Mouse (Mus musculus): ENCODE results near the gene Dusp3. TPM values are rescaled to one million over a fixed set of nuclear protein-coding genes. Genes with fewer than 3 reads are reported as not detected.
"Not testable (repeated sequence)": the region's sequence is repeated elsewhere in the genome, so short reads cannot be mapped to it uniquely, and the experiment has no call there.

Dusp3 gene
- total and polyA plus RNA-seq, 2 experiments from 2014 or later: 75.7 to 106 TPM

DNA sequence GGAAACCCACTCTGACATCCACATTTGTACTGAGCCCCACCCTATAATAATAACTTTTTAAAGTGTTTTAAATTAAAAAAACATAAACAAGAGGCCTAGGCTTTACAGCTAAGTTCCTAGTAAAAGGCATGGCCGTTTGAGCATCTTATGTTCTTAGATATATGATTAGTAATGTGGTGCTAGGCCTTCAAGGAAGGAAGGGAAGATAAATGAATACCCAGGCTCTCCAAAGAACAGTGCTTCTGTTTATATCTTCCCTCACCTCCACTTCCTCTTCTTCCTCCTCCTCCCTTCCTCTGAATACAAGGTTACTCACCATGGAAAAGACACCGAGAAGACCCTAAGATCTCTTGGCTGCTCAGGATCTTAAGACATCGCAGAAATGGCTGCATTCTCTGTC is 5.0 kb upstream of the Dusp3 start:
- no peaks in the 10 kb centered on the region for H3K36me3 ChIP-seq (replicated peaks; ENCODE audit: control insufficient read depth, insufficient read depth, low read length)
- DNase-seq (ENCODE audit: low spot score): no peak
- no peak for TF ChIP-seq CTCF (IDR thresholded peaks at IDR 0.05; ENCODE audit: low read depth)
- no peak for TF ChIP-seq EP300 (IDR thresholded peaks at IDR 0.05; ENCODE audit: low read depth)

DNA sequence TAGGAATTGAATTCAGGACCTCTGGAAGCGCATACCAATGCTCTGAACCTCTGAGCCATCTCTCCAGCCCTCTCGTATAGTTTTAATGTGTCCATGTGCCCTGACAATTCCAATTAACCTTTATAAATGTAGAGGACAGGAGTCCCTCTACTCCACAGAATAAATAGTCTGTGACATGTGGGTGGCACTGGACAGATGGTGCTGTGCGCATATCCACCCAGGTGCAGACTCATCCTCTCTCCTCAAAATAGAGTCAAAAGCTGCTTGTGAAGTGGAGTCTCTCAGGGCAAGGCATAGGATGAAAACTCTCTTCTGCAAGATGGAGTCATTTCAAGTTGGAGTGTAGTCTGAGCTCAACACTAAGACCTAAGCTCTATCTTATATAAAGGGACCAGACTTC is 3.4 kb upstream of the Dusp3 start:
- DNase-seq (ENCODE audit: low spot score) (no peak), ATAC-seq (ENCODE audit: insufficient read depth, low read depth) (no peak)
- Histone ChIP-seq H3K36me3 (replicated peaks; ENCODE audit: control insufficient read depth, insufficient read depth, low read length) (no peaks in the 10 kb centered on the region), H3K9ac (replicated peaks; ENCODE audit: low read depth, low read length) (no peak overlapping the region), H3K4me3 (ENCODE audit: low read depth, low read length) (no peak overlapping the region), H3K4me1 (ENCODE audit: control insufficient read depth, insufficient read depth) (no peaks in the 10 kb centered on the region), H3K27ac (ENCODE audit: low read depth) (no peak overlapping the region), H3K9me3 (replicated peaks; ENCODE audit: control insufficient read depth, low read length) (no peaks in the 10 kb centered on the region), H3K27me3 (ENCODE audit: control insufficient read depth, insufficient read depth, low read length) (no peaks in the 10 kb centered on the region), H3K4me2 (ENCODE audit: low read depth, low read length) (no peak overlapping the region)
- WGBS: 82% methylated on average over 3 of the region's 3 CpGs
- TF ChIP-seq CTCF (IDR thresholded peaks at IDR 0.05; ENCODE audit: low read depth) (no peak), EP300 (IDR thresholded peaks at IDR 0.05; ENCODE audit: low read depth) (no peak)

More for the DNA sequence above, 5.0 kb upstream of the Dusp3 start:
- no peak for ATAC-seq (ENCODE audit: insufficient read depth, low read depth)
- Histone ChIP-seq H3K4me3 (ENCODE audit: low read depth, low read length) (no peak overlapping the region), H3K4me2 (ENCODE audit: low read depth, low read length) (no peak overlapping the region), H3K9ac (replicated peaks; ENCODE audit: low read depth, low read length) (no peak overlapping the region), H3K9me3 (replicated peaks; ENCODE audit: control insufficient read depth, low read length) (no peaks in the 10 kb centered on the region), H3K4me1 (ENCODE audit: control insufficient read depth, insufficient read depth) (no peaks in the 10 kb centered on the region), H3K27me3 (ENCODE audit: control insufficient read depth, insufficient read depth, low read length) (no peaks in the 10 kb centered on the region), H3K27ac (ENCODE audit: low read depth) (no peak overlapping the region)
- 71% methylated on average over 3 of the region's 3 CpGs for WGBS

DNA sequence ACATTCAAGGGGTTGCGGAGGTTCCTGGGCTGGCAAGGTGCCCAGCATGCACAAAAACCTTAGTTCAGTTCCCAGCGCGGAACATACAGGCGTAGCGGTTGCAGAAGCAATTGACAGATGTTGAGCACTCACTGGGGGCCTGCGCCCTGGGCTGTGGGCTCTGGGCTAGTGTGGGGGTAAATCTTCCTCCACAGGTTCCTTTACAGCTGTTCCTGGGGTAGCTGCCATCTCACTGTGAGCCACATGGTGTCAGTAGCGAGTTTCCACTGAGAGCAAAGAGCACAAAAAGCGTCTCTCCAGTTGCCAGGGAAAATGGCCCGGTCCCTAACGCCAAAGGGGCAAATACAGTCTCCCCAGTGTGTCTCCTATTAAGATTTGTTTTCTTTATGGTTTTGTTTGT is 823 bp downstream of the Dusp3 start:
- DNase-seq (ENCODE audit: low spot score): peak; percentile 85
- peak; percentile 94 for TF ChIP-seq CTCF (IDR thresholded peaks at IDR 0.05; ENCODE audit: low read depth)
- TF ChIP-seq EP300 (IDR thresholded peaks at IDR 0.05; ENCODE audit: low read depth): no peak
- no peak overlapping the region for H3K4me3 ChIP-seq (ENCODE audit: low read depth, low read length)
- H3K9ac ChIP-seq (replicated peaks; ENCODE audit: low read depth, low read length): no peak overlapping the region
- H3K27me3 ChIP-seq (ENCODE audit: control insufficient read depth, insufficient read depth, low read length): no peaks in the 10 kb centered on the region
- H3K27ac ChIP-seq (ENCODE audit: low read depth): no peak overlapping the region
- H3K9me3 ChIP-seq (replicated peaks; ENCODE audit: control insufficient read depth, low read length): no peaks in the 10 kb centered on the region
- no peak for ATAC-seq (ENCODE audit: insufficient read depth, low read depth)
- H3K4me2 ChIP-seq (ENCODE audit: low read depth, low read length): no peak overlapping the region; the same call in 1 of the 2 replicates
- peaks cover 14% of the 10 kb centered on the region; the same call in 1 of the 2 replicates for H3K4me1 ChIP-seq (ENCODE audit: control insufficient read depth, insufficient read depth)
- H3K36me3 ChIP-seq (replicated peaks; ENCODE audit: control insufficient read depth, insufficient read depth, low read length): peaks cover 9% of the 10 kb centered on the region
- WGBS: 6% methylated on average over 10 of the region's 10 CpGs

DNA sequence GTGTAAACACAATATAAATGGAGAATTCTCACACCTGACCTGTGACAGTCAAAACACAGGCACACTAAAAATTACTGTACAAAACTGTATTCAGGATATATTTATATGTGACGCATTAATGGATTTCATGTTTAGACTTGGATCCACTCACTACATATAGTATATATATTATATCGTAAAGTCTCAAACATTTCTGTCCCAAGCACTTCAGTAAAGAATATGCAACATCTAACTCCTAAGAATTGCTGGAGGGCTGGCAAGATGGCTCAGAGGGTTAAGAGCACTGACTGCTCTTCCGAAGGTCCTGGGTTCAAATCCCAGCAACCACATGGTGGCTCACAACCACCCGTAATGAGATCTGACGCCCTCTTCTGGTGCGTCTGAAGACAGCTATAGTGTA is 1.4 kb downstream of the Dusp3 start:
- peaks cover 14% of the 10 kb centered on the region for H3K36me3 ChIP-seq (replicated peaks; ENCODE audit: control insufficient read depth, insufficient read depth, low read length)
- 0 out of 2 replicates have a peak overlapping the region, but pooled peaks have one; percentile 84 for H3K9ac ChIP-seq (replicated peaks; ENCODE audit: low read depth, low read length)
- WGBS: 55% methylated on average over 6 of the region's 6 CpGs
- H3K4me3 ChIP-seq (ENCODE audit: low read depth, low read length); H3K9me3 ChIP-seq (replicated peaks; ENCODE audit: control insufficient read depth, low read length); DNase-seq (ENCODE audit: low spot score); H3K27me3 ChIP-seq (ENCODE audit: control insufficient read depth, insufficient read depth, low read length); ATAC-seq (ENCODE audit: insufficient read depth, low read depth); H3K4me2 ChIP-seq (ENCODE audit: low read depth, low read length): not testable (repeated sequence)
- peaks cover 14% of the 10 kb centered on the region; the same call in 1 of the 2 replicates for H3K4me1 ChIP-seq (ENCODE audit: control insufficient read depth, insufficient read depth)
- peak overlapping the region; percentile 98; the same call in 1 of the 2 replicates for H3K27ac ChIP-seq (ENCODE audit: low read depth)

DNA sequence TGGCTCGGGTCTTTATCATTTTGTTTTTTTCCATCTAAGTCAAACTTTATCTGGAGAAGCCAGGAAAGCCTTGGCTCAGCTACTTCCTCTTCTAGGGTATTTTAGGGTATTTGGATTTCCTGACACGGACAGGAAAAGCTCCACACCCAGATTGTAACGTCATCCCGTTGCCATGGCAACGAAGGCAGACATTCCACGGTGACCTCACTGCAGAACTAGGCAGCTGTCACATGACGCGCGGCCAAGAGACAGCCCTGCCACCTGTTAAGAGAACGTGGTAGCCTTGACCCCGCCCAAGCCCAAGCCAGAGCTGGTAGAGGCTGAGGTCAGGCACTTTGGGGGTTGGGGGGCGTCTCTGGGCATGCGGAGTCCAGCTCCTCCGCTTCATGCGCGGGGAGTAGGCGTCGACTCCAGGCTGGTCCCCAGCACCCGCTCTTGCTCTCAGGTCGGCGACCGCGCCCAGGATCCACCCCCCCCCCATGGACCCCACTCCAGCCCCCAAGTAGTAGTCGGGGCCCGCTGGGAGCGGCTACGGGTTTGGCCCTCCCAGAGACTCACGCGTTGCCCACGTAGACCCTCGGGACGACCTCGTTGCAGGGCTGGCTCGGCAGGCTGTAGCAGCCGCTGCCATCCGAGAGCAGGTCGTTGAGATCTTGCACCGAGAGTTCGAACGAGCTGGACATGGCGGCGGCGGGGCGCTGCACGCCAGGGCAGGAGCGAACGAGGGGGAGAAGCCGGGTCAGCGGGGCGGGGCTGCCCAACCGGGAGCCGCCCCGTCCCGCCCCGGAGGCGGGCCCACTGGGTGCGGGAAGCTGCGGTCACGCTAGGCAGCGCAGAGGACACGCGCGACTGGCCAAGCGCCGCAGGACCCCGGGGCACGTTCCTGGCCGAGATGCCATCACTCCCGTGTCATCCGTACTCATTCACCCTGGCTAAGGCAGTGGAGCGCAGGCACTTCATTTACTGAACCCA is 2.5 kb downstream of the Dusp3 start, which contains the start of gene Cfap97d1:
Cfap97d1 (plus strand) TSS at position 226 of the 972 bp plus-strand sequence.
- peak within 1 kb of the TSS; percentile 67 for H3K4me3 ChIP-seq (ENCODE audit: low read depth, low read length)
- H3K9me3 ChIP-seq (replicated peaks; ENCODE audit: control insufficient read depth, low read length): no peaks in the 10 kb centered on the region
- peak; percentile 97 for DNase-seq (ENCODE audit: low spot score)
- under 1% methylated on average over 67 of the region's 71 CpGs for WGBS
- H3K4me1 ChIP-seq (ENCODE audit: control insufficient read depth, insufficient read depth): peaks cover 14% of the 10 kb centered on the region; the same call in 1 of the 2 replicates
- no peak for TF ChIP-seq CTCF (IDR thresholded peaks at IDR 0.05; ENCODE audit: low read depth)
- TF ChIP-seq EP300 (IDR thresholded peaks at IDR 0.05; ENCODE audit: low read depth): peak; percentile 99
- peak within 1 kb of the TSS; percentile 98 for H3K27ac ChIP-seq (ENCODE audit: low read depth)
- H3K36me3 ChIP-seq (replicated peaks; ENCODE audit: control insufficient read depth, insufficient read depth, low read length): peaks cover 24% of the 10 kb centered on the region
- peak within 1 kb of the TSS; percentile 92 for H3K4me2 ChIP-seq (ENCODE audit: low read depth, low read length)
- ATAC-seq (ENCODE audit: insufficient read depth, low read depth): peak; percentile 92
- H3K27me3 ChIP-seq (ENCODE audit: control insufficient read depth, insufficient read depth, low read length): no peaks in the 10 kb centered on the region
- peak within 1 kb of the TSS; percentile 84 for H3K9ac ChIP-seq (replicated peaks; ENCODE audit: low read depth, low read length)

All from heart, postnatal 0 days (tissue).